Mouse (Mus musculus): ENCODE measurements around the gene Tbcel. TPM values are rescaled to one million over a fixed set of nuclear protein-coding genes. Genes with fewer than 3 reads are reported as not detected.

Gene Tbcel
- total RNA-seq (2017): 21.4 and 22.0 TPM in 2 replicates

GRCm38 (mm10) chr9:42507709-42508108 is at the start of gene Tbcel:
TSS of gene Tbcel (minus strand) at chr9:42507809.
- no peak for ATAC-seq (ENCODE audit: extremely low read depth, insufficient number of reproducible peaks, low FRiP score, poor library complexity, severe bottlenecking)

GRCm38 (mm10) chr9:42555186-42555585 is 47.6 kb upstream of the Tbcel start:
- ATAC-seq (ENCODE audit: extremely low read depth, insufficient number of reproducible peaks, low FRiP score, poor library complexity, severe bottlenecking): no peak

GRCm38 (mm10) chr9:42550116-42550515 is 42.5 kb upstream of the Tbcel start:
- ATAC-seq (ENCODE audit: extremely low read depth, insufficient number of reproducible peaks, low FRiP score, poor library complexity, severe bottlenecking): no peak

DNA sequence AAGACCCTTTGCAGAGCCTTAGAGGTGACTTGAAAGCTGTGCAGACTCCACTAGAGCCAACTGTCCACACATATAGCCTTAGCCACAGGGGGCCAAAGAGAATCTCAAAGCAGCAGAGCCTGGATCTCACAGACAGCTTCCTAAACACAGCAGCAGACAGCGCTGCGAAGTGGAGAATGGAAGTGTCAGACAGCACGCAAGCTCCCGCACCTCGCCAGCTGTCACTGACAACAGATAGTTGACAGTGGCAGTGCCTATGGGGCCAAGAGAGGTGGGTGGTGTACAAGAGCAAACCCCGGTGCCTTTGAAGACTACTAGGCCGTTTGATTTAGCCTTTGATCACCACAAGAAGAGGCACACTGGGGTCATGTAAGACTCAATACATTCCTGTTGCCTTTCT is 41.4 kb upstream of the Tbcel start:
- no peak for ATAC-seq (ENCODE audit: extremely low read depth, insufficient number of reproducible peaks, low FRiP score, poor library complexity, severe bottlenecking)

GRCm38 (mm10) chr9:42544521-42544920 is 36.9 kb upstream of the Tbcel start:
- no peak for ATAC-seq (ENCODE audit: extremely low read depth, insufficient number of reproducible peaks, low FRiP score, poor library complexity, severe bottlenecking)

- no peak for ATAC-seq (ENCODE audit: extremely low read depth, insufficient number of reproducible peaks, low FRiP score, poor library complexity, severe bottlenecking)
Observed at GRCm38 (mm10) chr9:42533491-42533890, 25.9 kb upstream of the Tbcel start.

GRCm38 (mm10) chr9:42533041-42533440 is 25.4 kb upstream of the Tbcel start:
- ATAC-seq (ENCODE audit: extremely low read depth, insufficient number of reproducible peaks, low FRiP score, poor library complexity, severe bottlenecking): no peak

GRCm38 (mm10) chr9:42531951-42532350 is 24.3 kb upstream of the Tbcel start:
- no peak for ATAC-seq (ENCODE audit: extremely low read depth, insufficient number of reproducible peaks, low FRiP score, poor library complexity, severe bottlenecking)

DNA sequence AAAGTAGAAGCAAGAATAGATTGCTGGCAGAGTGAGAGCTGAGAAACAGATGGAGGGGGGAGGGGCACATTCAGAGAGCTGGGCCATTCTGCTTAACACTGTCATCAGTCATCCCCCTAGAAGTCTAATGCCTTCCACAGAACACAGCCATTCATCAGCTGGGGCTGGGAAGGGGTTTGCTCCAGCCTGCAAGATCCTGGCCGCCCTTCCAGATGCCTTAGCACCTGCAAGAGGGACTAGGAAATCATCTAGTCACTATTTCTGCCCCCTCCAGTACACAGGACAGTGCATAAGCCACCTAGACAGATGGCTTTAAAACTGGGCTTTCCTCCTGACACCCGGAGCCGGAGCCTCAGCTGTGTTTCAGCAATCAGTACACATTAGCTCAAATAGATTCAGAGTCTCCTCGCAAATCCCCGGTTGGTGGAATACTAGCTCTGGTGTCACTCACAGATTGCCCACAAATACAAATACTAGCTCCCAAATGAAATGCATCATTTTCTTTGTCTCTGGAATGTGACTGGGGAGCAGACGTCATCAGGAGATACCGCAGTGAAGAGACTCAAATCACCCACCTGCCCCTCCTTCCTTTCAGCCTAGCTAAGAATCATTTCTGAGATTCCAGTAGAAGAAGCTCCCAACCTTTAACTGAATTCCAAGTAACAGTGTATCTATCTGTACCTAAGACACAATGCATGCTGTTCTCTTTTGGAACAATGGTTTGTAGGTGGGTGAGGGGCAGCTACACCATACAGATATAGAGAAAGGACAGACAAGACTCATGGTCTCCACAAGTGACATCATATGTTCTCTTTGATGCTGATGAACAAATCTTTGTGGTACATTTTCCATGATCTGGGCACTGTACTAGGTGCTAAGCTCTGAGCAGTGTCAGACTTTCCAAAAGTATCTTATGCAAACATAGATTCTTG is 22.9 kb upstream of the Tbcel start:
- ATAC-seq (ENCODE audit: extremely low read depth, insufficient number of reproducible peaks, low FRiP score, poor library complexity, severe bottlenecking): no peak

DNA sequence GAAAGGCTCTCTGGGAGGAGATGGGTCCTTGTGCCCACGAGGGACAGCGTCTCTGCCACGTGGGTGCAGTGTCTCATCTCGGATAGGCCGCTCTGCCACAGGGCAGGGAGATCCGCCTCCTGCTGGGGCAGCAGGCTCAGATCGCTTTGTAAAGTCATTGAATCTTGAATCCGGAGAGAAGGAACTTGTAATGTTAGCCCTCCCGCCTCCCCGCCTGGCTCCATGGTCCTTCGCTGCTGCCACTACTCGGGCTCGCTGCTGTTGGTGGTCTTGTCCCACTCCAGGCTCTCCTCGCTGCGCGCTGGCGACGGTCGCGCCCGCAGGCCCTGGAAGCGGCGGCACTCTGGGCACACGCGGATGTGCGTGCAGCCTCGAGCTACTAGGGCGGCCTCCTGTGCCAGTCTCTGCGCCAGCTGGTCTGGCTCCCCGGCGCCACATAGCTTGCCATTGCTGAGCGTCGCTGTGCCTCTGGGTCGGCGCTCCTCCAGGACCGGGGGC is 13.0 kb upstream of the Tbcel start:
- ATAC-seq (ENCODE audit: extremely low read depth, insufficient number of reproducible peaks, low FRiP score, poor library complexity, severe bottlenecking): no peak

DNA sequence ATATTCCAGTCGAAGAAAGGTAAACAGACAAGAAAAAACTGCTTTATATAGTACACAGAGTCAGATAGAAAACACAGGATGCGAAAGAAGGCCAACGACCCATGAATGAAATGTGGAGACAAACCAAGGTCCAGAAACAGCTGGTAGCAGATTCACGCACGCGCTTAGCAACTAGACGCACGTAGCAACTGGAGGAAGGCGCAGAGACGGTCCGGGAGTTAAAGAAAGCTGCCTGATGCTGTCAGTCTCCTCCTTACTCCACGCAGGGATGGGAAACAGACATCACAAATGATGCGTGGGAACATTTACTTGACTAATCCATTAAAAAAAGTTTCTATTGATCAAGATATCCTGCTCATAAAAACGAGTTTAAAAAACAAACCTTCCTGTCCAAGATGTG is 10.6 kb upstream of the Tbcel start:
- no peak for ATAC-seq (ENCODE audit: extremely low read depth, insufficient number of reproducible peaks, low FRiP score, poor library complexity, severe bottlenecking)

- ATAC-seq (ENCODE audit: extremely low read depth, insufficient number of reproducible peaks, low FRiP score, poor library complexity, severe bottlenecking): no peak
Observed at GRCm38 (mm10) chr9:42513159-42513558, 5.5 kb upstream of the Tbcel start.

DNA sequence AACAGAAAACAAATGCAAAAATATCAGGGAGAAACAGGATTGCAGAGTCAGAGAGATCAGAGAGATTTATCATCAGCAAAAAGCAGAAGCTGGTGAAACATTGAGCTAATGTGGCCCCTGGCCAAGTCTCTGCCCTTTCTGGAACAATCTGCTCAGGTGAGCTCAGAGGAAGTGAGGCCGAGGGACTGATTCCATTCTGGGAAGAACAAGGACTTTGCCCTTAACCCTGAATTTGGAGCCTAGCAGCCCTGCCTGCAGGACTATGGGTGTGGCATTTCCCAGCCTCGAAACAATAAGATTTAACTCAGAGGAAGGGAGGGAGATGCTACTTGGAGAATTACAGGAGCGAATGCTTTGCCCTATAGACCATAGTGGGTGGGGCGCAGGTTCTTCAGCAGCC is 4.7 kb upstream of the Tbcel start:
- no peak for ATAC-seq (ENCODE audit: extremely low read depth, insufficient number of reproducible peaks, low FRiP score, poor library complexity, severe bottlenecking)

GRCm38 (mm10) chr9:42508235-42508634 is 626 bp upstream of the Tbcel start:
- ATAC-seq (ENCODE audit: extremely low read depth, insufficient number of reproducible peaks, low FRiP score, poor library complexity, severe bottlenecking): no peak

DNA sequence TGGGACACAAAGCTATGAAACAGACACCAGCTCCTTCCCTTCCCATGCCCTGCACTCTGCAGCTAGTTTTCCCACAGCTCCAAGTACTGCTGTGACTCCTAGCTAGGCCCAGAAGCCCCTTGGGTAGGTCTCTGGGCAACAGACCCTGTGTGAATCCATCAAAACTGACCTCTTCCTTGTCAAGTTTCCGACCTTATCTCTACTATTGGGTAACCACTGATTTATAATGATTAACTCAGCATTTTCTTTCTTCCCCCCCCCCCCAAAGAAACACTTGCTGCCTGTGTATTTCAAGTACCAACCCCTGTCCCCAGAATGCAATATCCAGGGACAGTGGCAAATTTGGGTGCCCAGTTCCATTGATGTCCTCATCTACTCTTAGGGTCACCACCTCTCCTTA is 587 bp downstream of the Tbcel start:
- no peak for ATAC-seq (ENCODE audit: extremely low read depth, insufficient number of reproducible peaks, low FRiP score, poor library complexity, severe bottlenecking)

DNA sequence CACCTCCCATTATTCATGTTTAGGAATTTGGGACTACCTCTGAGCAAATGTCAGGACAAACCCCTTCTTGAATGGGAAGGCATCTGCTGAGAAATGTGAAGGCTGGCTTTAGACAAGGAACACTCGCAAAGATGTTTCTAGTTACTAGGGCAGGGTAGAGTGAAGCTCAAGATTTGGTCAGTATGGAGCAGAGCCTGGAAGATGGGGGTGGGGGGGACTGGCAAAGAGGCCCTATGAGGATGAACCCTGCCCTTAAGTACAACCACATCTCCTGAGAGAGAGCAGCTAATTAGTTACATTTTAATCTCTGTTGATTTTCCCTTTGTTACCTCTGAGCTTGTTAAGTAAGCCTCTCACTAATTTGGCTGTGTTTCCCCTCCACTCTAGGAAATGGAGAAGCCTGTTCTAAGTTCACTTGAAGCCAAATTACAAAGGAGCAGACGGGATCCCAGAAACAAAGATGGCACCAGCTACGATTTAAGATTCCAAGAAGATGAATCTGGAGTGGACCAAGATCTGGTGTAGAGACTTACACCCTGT is 2.6 kb downstream of the Tbcel start:
- no peak for ATAC-seq (ENCODE audit: extremely low read depth, insufficient number of reproducible peaks, low FRiP score, poor library complexity, severe bottlenecking)

- no peak for ATAC-seq (ENCODE audit: extremely low read depth, insufficient number of reproducible peaks, low FRiP score, poor library complexity, severe bottlenecking)
Observed at GRCm38 (mm10) chr9:42504559-42504958, 3.0 kb downstream of the Tbcel start.

DNA sequence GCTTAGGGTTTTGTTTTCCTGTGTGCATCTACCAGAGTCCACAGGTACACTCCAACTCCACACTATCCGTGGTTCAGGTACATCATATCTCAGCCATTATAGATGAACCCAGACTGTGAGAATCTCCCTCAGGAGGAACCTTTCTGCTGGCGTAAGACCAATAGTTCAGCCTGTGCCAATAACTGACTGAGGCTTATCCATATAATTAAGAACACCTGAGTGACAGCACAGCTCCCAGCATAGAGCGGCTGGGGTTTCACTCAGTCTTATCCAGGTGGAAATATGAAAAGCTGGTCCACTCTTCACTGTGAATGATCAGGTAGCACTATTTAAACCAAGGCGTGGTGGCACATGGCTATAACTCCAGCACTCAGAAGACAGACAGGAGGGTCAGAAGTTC is 3.9 kb downstream of the Tbcel start:
- no peak for ATAC-seq (ENCODE audit: extremely low read depth, insufficient number of reproducible peaks, low FRiP score, poor library complexity, severe bottlenecking)

DNA sequence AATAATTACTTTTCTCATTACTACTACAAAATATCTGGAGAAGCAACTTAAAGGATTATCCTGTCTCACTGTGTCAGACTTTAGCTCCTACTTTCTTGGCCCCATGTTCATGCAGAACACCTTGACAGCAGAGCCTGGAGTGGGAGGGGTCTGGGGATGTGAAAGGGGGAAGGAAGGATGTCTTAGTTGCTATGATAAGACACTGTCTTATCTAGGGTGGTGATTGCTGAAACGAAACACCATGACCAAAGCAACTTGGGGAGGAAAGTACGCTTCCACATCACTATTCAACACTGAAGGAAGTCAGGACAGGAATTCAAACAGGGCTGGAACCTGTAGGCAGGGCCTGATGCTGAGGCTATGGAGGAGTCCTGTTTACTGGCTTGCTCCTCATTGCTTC is 11.3 kb downstream of the Tbcel start:
- no peak for ATAC-seq (ENCODE audit: extremely low read depth, insufficient number of reproducible peaks, low FRiP score, poor library complexity, severe bottlenecking)

DNA sequence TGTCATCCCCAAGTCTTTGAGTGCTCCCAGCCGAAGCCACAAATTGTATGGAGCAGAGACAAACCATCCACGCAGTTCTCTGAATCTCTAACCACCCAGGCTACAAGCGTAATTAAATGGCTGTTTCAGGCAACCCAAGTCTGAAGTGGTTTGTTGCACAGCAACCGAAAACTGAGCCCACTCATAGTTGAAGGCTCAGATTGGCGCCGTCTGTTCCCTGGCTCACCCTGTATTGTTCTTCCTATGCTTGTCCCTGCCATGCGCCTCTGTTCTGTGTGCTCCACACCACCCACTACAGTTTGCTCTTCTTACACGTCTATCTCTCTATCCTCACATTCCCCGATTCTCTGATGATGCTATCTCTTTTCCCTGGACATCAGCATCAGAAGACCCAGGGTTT is 15.8 kb downstream of the Tbcel start:
- no peak for ATAC-seq (ENCODE audit: extremely low read depth, insufficient number of reproducible peaks, low FRiP score, poor library complexity, severe bottlenecking)
